In genomic region chr4:140892163-140892530, GRCm38 (mm10) we compare ENCODE assay signal across 20 mouse cellular contexts. TPM values are rescaled to one million over a fixed set of nuclear protein-coding genes. Genes with fewer than 3 reads are reported as not detected.
"Had no signal": no experiment of that assay in that cellular context is flagged by ENCODE, and none has a peak within 500 bp of the region (broad histone marks: within the 10 kb centered on the region; RNA-seq: fewer than 3 reads in every experiment).

No protein-coding gene starts in this region.

- H3K4me1 ChIP-seq: lung, embryonic 15.5 days; megakaryocyte, embryonic 14.5 days; midbrain, embryonic 13.5 days; midbrain, embryonic 15.5 days; neural tube, embryonic 12.5 days; stomach, embryonic 15.5 days had no signal

- H3K36me3 ChIP-seq: lung, embryonic 15.5 days; midbrain, embryonic 13.5 days; midbrain, embryonic 15.5 days; neural tube, embryonic 12.5 days; stomach, embryonic 15.5 days had no signal

- H3K27ac ChIP-seq: lung, embryonic 15.5 days; macrophage; midbrain, embryonic 13.5 days; midbrain, embryonic 15.5 days; neural tube, embryonic 12.5 days; stomach, embryonic 15.5 days; stomach, postnatal 0 days had no signal

- H3K9me3 ChIP-seq: stomach, embryonic 15.5 days had no signal

- H3K9ac ChIP-seq: lung, embryonic 15.5 days; midbrain, embryonic 13.5 days; midbrain, embryonic 15.5 days; neural tube, embryonic 12.5 days; stomach, embryonic 15.5 days had no signal

- H3K4me3 ChIP-seq: lung, embryonic 15.5 days; megakaryocyte, embryonic 14.5 days; midbrain, embryonic 13.5 days; midbrain, embryonic 15.5 days; neural tube, embryonic 12.5 days; stomach, embryonic 15.5 days had no signal

- H3K4me2 ChIP-seq: lung, embryonic 15.5 days; midbrain, embryonic 11.5 days; midbrain, embryonic 13.5 days; midbrain, embryonic 15.5 days; neural tube, embryonic 12.5 days; stomach, embryonic 15.5 days had no signal

- H3K27me3 ChIP-seq: lung, embryonic 15.5 days; midbrain, embryonic 13.5 days; midbrain, embryonic 15.5 days; neural tube, embryonic 12.5 days; stomach, embryonic 15.5 days had no signal

- DNase-seq: lung, adult 2 months; lung, postnatal 14 days; lung, postnatal 36 days; right cerebral cortex, postnatal 14 days; thymus, adult 2 months; thymus, postnatal 25 days; thymus, postnatal 4 days had no signal

- ATAC-seq: lung, postnatal 0 days; midbrain, embryonic 13.5 days; midbrain, embryonic 15.5 days had no signal

RNA-seq across cellular contexts. Expression of gene Padi1, which starts 46.6 kb away (rescaled TPM):
- polyA plus RNA-seq: liver, embryonic 16.5 days; macrophage; midbrain, embryonic 13.5 days; midbrain, postnatal 0 days; neural tube, embryonic 14.5 days had no signal
